Mouse (Mus musculus) large intestine, adult 2 months (tissue): ENCODE data around the gene Acsm3. TPM values are rescaled to one million over a fixed set of nuclear protein-coding genes. Genes with fewer than 3 reads are reported as not detected.
"Not testable (repeated sequence)": the region's sequence is repeated elsewhere in the genome, so short reads cannot be mapped to it uniquely, and the experiment has no call there.

ENCODE experiments used
- DNase-seq: peaks from one replicate; pipeline ENCODE4 v3.0.0-alpha.2; 2012; ENCODE audit warnings: low read depth, low spot score
- WGBS: fragments of 180-500 bp; shearing (Covaris S2); methylation state at CpG from one replicate; pipeline ENCODE4 v1.1.7; 2018; 5-methylcytosine and 5-hydroxymethylcytosine counted together
- polyA plus RNA-seq: library from polyadenylated mRNA; depleted of rRNA; stranded (reverse); fragments of >200 nt; gene quantifications from 2 replicates; pipeline ENCODE4 v1.2.3, GENCODE M21; 2012; rRNA removed

Gene Acsm3
- polyA plus RNA-seq, result 3.8 and 10.2 TPM in 2 replicates

DNA sequence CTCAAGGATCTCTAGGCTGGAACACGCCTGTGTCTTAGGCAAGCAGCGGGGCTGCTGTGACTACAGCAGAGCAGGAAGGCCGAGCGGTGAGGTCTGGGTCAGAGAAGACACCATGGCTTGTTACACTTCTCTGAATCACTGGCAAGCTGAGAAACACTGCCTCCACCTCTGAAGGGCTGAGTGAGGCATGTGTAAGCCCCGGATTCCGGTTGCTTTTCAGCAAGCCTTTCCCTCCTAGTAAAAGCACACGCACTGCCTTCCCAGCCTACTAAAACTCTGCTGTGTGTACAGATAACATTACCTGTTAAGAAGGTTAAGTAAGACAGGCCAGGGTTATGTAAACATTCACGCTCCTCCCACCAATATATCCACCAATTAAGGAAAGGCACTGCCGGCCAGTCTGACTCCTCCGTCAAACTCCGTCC, at the start of gene Acsm3:
Gene Acsm3 (plus strand): TSS at position 397 of the 425 bp plus-strand sequence.
- no peak for DNase-seq
- WGBS, result 10% methylated on average over 11 of the region's 11 CpGs

DNA sequence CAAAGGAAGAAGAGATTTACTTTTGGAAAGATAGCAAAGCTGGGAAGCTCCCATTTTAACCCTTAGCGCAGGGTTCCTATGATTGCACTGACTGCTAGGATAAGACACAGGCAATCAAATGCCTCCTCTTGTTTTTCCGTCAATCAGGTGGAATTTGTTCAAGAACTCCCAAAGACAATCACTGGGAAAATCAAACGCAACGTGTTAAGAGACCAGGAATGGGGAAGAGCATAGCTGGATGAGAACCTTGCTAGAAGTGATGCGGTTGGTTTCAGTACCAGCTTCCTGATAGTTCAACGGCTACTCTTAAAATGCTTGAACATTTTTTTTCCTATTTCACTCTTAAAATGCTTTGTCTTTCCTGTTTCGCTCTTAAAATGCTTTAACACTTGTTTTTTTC, 46.6 kb upstream of the Acsm3 start:
- WGBS, result 93% methylated on average over 7 of the region's 7 CpGs
- no peak for DNase-seq

DNA sequence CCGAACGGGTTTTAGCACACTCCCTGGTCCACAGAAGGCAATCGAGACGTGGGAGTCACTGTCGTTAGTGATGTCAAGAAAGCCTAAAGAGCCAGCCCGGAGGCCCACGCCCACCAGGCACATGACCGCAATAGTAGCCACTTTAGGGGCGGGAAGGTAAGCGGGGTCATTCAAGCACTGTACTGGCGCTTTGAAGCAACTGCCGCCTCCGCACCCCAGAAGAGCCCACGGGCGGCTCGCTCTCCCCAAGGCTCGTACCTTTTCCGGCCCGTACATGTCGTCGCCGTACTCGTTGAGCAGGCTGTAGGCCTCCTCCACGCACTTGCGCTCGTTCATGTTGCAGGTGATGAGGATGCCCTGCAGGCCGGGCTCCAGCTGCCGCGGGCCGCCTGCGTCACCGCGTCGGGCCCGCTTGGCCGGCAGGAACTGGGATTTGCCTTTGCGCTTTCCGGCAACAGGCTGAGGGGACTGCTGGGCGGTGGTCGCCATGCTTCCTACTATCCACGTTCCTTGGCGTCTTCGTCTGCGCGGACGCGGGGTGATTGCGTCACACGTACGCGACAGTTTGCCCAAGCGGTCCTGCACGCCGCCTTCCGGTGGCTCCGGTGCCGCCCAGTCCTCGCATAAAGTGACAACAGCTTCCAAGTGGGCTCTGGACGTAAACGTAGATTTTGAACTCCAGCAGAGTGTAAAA, 40.3 kb upstream of the Acsm3 start, which contains the start of gene Thumpd1:
Gene Thumpd1 (minus strand): TSS at position 546 of the 694 bp plus-strand sequence.
- DNase-seq, result peak; percentile 68
- WGBS, result under 1% methylated on average over 60 of the region's 60 CpGs

DNA sequence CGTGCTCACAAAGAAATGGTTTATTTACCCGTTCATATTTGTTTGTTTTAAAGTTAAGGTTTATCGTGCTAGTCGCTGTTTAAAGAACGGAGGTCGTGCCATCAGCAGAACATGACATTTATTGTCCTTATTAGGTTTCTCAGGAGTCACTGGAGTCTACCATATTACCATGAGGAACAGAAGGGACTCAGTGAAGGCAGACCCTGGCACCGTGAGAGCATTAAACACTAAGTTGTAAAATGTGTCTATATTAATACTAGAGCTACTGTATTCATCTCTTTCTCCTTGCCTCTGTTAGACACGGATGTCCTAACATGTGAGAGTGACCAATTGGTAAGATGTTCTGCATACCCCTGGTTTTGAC, 39.8 kb upstream of the Acsm3 start:
- no peak for DNase-seq
- WGBS, result 9% methylated on average over 8 of the region's 8 CpGs

DNA sequence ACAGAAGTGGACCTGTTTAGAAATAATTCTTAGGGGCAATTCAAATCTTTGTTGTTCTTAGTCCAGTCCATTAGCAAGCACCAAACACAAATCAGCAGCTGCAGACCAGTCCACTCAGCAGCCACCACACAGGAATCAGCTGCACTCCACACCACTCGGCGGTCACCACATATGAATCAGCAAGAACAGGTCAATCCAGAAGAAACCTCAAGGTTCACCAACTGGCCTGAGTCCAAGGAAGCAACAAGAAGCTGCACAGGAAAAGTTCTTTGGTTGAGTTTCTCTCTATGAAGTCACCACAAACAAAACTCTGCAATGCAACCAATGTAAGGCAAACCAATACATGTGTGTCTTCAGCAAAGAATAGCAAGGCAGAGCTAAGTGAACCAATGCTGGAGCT, 33.1 kb upstream of the Acsm3 start:
- no peak for DNase-seq
- 79% methylated on average over 2 of the region's 2 CpGs for WGBS

DNA sequence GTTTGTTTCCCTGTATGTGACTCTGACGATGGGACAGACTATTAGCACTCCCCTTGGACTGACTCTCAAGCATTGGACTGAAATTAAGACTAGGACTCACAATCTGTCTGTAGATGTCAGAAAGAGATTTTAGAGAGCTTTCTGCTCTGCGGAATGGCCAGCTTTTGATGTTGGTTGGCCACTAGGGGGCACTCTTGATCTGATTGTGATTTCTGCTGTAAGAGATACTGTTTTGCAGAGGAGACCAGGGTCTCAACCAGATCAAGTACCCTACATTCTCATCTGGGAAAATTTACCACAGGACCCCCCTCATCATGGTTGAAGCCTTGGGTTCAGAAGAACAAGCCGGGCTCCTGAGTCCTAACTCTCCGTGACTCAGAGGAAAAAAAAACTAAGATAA, 29.5 kb upstream of the Acsm3 start:
- DNase-seq, result not testable (repeated sequence)

DNA sequence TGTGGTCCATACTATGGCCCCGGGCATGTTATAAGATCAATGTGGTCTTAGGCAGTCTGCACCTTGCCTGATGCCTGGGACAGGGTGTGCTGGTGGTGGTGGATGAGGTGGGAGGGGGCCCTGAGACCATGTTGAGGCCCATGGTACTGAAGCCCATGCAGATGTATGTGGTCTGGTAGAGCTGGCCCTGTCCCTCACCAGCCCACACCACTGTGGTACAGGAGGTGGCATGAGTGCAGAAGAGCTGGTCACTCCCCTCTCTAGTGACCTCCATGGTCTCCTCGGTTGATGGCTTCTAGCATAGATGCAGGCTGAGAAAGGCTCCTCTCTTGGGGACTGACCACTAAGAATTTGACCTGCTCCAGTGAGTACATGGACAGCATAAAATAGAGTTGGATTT, 21.8 kb upstream of the Acsm3 start:
- WGBS, result 94% methylated on average over 2 of the region's 2 CpGs
- DNase-seq, result no peak

More for the DNA sequence above, 29.5 kb upstream of the Acsm3 start:
- 86% methylated on average over 4 of the region's 4 CpGs for WGBS

DNA sequence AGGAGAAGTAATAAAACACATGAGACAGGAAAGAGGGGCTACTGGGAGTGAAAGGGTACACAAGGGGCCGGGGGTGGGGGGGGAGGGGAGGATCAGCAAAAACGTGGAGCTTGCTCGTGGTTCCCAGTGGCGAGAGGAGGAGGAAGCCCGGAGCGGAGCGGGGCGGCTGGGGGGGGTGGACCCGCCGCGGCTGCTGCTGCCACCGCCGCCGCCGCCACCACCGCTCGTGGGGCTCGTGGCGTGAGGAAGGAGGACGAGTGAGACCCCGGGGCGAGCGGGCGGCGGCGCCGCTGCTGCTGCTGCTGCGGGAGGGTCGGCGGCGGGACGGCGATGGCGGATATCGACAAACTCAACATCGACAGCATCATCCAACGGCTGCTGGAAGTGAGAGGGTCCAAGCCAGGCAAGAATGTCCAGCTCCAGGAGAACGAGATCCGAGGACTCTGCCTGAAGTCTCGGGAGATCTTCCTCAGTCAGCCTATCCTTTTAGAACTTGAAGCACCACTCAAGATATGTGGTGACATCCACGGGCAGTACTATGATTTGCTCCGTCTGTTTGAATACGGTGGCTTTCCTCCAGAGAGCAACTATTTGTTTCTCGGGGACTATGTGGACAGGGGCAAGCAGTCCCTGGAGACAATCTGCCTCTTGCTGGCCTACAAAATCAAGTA, 20.8 kb upstream of the Acsm3 start:
- 5% methylated on average over 40 of the region's 44 CpGs for WGBS
- DNase-seq, result not testable (repeated sequence)

DNA sequence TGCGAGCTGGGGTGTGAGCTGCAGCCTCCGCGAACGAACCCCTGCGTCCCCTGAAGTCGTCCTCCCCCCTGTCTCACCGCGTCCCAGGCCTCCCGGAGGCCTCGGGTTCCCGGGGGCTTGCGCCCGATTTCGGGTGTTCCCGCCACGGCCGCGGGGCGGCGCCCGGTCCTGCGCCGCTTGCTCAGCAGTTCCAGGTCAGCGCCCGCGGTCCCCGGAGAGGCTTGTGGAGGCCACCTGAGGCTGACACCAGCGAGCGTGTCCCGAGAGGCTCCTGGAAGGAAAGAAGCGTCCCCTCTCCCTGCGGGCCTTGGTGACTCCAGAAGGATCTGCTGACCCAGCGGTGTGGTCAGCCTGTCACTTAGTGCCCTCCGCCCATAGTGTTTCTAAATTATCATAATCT, 16.4 kb upstream of the Acsm3 start:
- 8% methylated on average over 34 of the region's 34 CpGs for WGBS
- no peak for DNase-seq

DNA sequence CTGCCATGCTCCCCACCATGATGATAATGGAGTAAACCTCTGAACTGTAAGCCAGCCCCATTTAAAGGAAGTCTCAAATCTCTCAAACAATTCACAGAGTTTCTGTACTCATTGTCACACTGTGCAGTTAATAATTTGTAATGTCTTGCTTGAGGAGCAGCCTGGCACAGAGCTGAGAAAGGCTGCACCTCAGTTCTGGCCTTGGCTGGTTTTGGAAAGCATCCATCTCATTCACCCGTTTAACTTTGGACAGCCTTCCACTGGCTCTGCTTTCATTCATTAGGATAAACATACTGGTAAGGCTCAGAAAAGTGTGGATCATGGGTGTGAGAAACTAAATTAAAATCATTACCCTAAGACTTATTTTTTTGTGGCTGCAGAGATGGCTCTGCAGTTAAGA, 14.9 kb upstream of the Acsm3 start:
- WGBS, result 20% methylated on average over 1 of the region's 1 CpGs
- no peak for DNase-seq

DNA sequence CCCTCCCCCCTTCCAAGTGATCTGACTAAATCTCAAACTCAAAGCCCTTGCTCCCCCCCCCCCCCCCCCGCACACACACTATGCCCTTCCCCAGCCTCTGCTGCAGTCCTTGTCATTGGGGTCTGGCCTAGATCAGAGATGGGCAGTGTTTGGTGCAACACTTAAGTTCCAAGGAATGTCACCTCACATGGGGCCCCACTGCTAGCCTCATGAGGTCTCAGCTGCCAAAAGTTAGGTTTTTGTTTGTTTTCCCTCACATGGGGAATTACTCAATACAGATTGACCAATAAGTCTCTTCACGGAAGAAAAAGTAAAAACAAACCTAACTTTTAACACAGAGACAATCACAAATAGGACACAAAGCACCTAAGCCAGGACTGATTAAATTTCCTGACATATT, 12.0 kb upstream of the Acsm3 start:
- DNase-seq, result no peak
- 71% methylated on average over 2 of the region's 2 CpGs for WGBS

DNA sequence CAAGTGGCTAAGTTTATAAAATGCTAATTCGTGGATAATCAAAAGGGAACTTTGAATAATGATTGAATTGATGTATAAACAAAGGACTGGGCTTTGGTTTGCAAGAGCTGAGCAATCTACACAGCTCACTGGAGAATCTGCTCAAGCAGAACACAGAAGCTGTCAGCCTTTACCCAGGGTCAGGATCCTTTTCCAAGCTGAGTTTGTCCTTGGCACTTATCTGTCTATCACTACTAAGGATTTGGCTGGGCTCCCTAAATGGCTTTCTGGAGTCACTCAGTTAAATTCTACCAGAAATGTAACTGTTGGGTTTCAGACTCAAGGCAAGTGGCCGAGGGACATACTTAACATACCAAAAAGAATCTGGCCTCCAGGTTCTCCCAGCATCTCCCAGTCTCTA, 10.8 kb upstream of the Acsm3 start:
- WGBS, result 57% methylated on average over 2 of the region's 2 CpGs
- DNase-seq, result no peak

DNA sequence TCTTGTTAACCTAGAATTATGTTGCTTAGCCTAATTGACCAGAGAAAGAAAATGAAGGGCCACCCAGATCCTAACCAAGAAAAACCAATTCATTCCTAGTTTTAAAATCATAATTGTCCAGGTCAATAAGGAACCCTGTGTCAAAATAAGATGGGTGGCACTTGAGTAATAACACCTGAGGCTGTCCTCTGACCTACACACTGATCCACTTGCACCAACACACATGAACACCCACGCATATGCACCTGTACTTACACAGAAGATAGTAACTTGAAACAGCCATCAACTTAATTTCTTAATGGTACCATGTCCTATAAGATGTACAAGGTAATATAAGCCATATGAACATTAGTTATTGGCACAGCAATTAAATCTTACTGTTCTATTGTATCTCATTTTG, 7.0 kb upstream of the Acsm3 start:
- WGBS, result 84% methylated on average over 1 of the region's 1 CpGs
- no peak for DNase-seq

DNA sequence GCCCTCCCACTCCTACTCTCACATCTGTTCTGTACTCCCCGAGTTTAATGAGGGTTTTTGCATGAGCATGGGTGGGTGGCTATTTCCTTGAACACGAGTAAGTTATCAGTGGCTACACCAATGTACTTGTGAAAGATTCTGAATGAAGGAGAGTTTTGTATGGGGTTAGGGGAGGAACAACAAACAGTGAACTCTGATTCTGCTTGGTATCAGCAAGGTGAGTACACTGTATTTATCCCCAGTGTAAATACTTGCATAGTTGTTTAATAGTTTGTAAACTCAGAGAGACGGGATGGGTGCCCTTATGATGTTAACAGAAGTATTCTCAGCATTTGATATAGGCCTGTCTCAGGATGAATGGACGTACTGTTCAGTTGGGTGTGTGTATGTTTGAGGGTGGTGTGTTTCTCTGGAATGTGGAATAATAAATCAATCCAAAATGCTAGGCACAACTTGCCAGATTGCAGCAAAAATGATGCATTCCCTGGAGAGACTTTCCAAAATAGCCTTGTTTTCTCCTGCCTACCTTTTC, 1.5 kb downstream of the Acsm3 start:
- 16% methylated on average over 4 of the region's 4 CpGs for WGBS
- DNase-seq, result no peak

DNA sequence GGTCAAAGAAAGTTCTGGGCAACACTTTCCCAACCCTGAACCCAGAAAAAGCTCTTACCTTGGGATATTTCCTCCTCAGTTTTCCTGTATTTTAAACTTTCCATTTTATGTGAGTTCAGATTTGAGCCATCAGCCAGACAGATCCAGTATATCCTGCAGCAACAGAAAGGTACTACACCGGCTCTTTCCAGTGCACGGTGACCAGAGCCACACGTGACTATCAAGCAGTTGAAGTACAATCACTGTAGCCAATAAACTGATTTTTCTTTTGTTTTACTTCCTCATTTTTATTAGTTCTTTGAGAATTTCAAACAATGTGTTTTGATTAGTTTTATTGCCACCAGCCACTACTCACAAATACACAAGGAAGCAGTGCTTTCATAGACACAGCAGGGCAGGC, 3.7 kb downstream of the Acsm3 start:
- WGBS, result 27% methylated on average over 3 of the region's 3 CpGs

DNA sequence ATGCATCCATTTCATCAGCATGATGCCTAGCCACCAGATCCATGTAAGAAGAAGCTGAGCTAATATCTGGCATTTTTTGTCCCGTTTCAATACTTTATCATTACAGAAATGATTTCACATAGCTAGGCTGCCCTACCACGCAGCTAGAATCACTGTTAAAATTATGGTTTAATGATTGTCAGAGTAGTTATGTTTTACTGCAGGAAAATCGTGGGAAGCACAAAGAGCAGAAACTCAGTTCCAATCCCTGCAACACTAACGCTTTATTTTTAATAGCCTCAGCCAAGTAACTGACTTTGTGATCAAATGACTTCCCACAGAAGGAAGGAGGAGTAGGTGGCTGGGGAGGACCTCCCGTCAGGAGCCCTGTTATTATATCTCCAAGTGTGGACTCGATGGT, 6.3 kb downstream of the Acsm3 start:
- no peak for DNase-seq
- 38% methylated on average over 6 of the region's 6 CpGs for WGBS

More for the DNA sequence above, 3.7 kb downstream of the Acsm3 start:
- no peak for DNase-seq

DNA sequence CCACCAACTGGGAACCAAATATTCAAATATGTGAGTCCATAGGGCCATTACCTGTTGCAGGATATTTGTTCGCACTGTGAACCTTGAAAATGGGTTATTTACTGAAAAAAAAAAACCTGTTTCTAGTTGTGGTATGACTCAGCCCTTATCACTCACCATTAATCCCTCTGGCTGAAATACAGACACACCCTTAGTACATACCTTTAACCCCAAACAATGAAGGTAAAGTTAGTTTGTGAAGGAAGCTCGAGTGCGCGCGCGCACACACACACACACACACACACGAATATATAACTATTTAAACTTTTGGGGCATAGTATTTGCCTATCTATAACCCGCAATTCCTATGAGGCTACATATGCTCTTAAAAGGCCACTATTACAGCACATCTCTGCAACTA, 9.2 kb downstream of the Acsm3 start:
- WGBS, result 36% methylated on average over 8 of the region's 8 CpGs
- no peak for DNase-seq

DNA sequence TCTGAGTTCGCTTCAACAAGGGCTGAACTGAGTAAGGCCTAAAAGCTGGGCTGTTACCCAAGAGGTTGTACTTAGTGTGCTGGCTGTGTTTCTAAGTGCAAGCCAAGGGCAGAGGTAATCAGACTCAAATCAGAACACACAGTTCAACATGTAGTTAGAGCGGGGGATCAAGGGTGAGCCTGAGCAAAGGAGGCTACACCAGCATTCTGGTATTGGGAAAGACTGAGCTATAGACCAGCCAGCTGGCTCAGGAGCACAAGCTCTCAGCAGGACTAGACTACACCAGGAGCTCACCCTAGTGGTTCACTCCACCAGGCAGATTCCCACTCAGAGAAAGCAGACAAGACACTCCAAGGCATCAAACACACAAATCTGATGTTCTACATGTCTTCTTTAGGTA, 22.7 kb downstream of the Acsm3 start:
- WGBS, result 94% methylated on average over 2 of the region's 2 CpGs
- no peak for DNase-seq

DNA sequence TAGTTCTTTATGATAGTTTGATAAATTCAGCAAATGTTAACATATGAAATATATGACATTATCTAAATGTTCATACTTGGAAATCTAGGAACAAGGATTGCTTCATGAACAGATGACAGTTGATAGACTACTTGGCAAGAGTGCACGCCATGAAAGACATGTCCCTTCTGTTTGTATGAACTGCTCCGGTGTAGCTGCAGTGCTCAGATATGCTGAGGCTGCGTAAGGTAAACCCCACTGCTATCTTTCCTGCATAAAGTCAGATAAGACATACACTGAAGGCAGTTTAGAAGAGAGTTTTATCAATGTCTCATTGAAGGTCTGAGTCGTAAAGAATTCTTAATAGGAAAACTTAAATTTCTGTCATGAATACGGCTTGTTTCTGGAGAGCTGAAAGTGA, 24.2 kb downstream of the Acsm3 start:
- 91% methylated on average over 5 of the region's 5 CpGs for WGBS
- no peak for DNase-seq

DNA sequence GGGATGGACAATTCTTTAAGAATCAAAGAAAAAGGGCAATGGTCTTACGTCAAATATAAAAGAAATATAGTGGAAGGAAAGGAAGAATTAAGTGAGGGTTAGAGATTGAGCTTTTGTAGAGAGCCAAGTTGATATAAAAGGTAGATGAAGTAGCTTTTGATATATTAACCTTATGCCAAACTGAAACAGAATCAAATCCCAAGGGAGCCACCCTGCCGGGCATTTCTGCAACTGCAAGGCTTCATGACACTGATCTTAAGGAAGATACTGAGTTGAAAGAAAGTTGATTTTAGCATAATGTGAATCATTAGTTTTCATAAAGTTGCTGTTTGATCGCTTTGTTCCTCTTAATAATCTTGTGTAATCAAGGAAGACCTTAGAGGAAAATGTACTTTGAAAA, 28.3 kb downstream of the Acsm3 start:
- DNase-seq, result no peak
- 87% methylated on average over 3 of the region's 3 CpGs for WGBS

DNA sequence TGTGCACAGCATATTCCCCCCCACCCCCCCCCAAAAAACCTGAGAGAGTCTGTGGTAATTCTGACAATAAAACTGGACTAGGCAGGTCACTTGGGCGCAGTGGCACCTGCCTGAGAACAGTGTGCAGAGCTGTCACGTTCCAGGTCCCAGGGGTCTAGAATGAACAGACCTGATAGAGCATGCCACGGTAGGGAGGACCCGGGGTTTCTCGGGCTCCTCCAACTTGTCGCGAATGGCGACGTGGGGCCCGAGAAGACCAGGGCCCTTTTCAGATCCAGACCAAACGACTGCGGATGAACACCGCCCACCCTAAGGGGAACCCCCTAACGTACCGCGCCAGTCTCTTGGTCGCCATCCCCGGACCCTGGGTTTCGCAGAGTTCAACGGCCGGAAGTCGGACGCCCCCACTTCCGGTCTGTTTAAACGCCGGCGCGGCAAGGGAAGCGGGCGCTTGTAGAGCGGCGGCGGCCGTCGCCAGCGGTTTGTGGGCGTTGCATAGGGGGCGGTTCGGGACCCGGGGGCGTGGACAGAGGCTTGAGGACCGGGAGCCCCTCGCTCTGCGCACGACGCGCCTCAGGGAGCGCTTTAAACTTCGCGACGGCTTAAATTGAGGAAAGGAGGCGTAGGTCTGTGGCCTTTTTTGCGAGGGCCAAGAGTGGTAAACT, 33.0 kb downstream of the Acsm3 start, which contains the start of the genes Rexo5 and Eri2:
Gene Rexo5 (plus strand): TSS at position 421 of the 665 bp plus-strand sequence.
Gene Eri2 (minus strand): TSS at position 473 of the 665 bp plus-strand sequence.
- DNase-seq, result no peak
- WGBS, result under 1% methylated on average over 53 of the region's 53 CpGs
